Mouse (Mus musculus) cortical plate, adult 2 months (tissue): Measurements from ENCODE around the gene Ngly1.

Experiments used
- CTCF ChIP-seq: fragments of 200-500 bp; IDR thresholded peaks from 2 replicates; pipeline ENCODE4 v1.5.1; 2011; ENCODE audit warnings: mild to moderate bottlenecking, control low read depth, low read length; ENCODE audit not compliant: insufficient read depth; ENCODE audit errors: extremely low read depth
- POLR2A ChIP-seq: fragments of 200-500 bp; IDR thresholded peaks from 2 replicates; pipeline ENCODE4 v1.6.1; 2011; ENCODE audit warnings: mild to moderate bottlenecking, low read length, control low read depth; ENCODE audit not compliant: insufficient read depth; ENCODE audit errors: extremely low read depth

DNA sequence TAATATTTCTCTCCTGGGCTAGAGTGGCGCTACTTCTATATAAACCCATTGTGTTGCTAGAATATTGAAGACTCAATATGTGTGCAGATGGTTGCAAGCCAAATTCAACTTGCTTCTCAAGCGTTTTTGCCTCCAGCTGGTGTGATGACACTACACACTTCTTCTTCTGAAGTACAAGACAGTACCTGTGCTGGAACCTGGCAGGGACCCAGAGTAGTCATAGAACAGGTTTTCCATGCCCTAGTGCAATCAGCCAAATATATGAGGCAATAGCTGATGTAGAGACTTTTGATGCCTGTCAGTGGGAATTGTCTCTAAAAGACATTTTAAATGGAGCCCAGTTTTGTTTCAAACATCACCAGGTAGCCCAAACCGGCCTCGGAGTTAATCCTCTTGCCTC is 75.3 kb downstream of the Ngly1 start:
- TF ChIP-seq POLR2A (no peak), CTCF (no peak)
